ENCODE assay signal across 13 mouse cellular contexts in genomic region chr5:151135965-151136364, GRCm38 (mm10).
DNase-seq lines count a peak whose midpoint lies in the region; ATAC-seq and TF ChIP-seq lines count a peak whose summit lies in the region.
"Had no signal": no experiment of that assay in that cellular context is flagged by ENCODE, and none has a peak within 500 bp of the region (broad histone marks: within the 10 kb centered on the region; RNA-seq: fewer than 3 reads in every experiment).

No protein-coding gene starts in this region.

- H3K4me1 ChIP-seq in intestine, embryonic 15.5 days (replicated peaks): peaks cover 6% of the 10 kb centered on the region
- 0 out of 2 replicates have a peak, but pooled peaks cover 9% of the 10 kb centered on the region for H3K4me1 ChIP-seq in liver, postnatal 0 days (ENCODE audit: insufficient read depth)
- H3K4me1 ChIP-seq: megakaryocyte, embryonic 14.5 days had no signal

- no peak overlapping the region for H3K9ac ChIP-seq in intestine, embryonic 15.5 days
- H3K9ac ChIP-seq in liver, postnatal 0 days (replicated peaks): no peak overlapping the region

- H3K4me2 ChIP-seq in intestine, embryonic 15.5 days (replicated peaks): no peak overlapping the region
- H3K4me2 ChIP-seq in liver, postnatal 0 days (ENCODE audit: low read depth, low read length): no peak overlapping the region

- H3K36me3 ChIP-seq in intestine, embryonic 15.5 days: no peaks in the 10 kb centered on the region
- no peaks in the 10 kb centered on the region for H3K36me3 ChIP-seq in liver, postnatal 0 days (replicated peaks; ENCODE audit: insufficient read depth, low read length)

- no peaks in the 10 kb centered on the region for H3K9me3 ChIP-seq in intestine, embryonic 15.5 days
- H3K9me3 ChIP-seq in liver, postnatal 0 days (ENCODE audit: low read length): no peaks in the 10 kb centered on the region

- ATAC-seq in intestine, embryonic 15.5 days: peak; percentile 56
- no peak for ATAC-seq in liver, postnatal 0 days

- H3K27me3 ChIP-seq in intestine, embryonic 15.5 days (replicated peaks): no peaks in the 10 kb centered on the region
- no peaks in the 10 kb centered on the region for H3K27me3 ChIP-seq in liver, postnatal 0 days (ENCODE audit: insufficient read depth, low read length)
- H3K27me3 ChIP-seq: megakaryocyte, embryonic 14.5 days had no signal

- no peak overlapping the region for H3K4me3 ChIP-seq in intestine, embryonic 15.5 days (replicated peaks)
- H3K4me3 ChIP-seq in liver, postnatal 0 days (ENCODE audit: low read depth, low read length): no peak overlapping the region
- H3K4me3 ChIP-seq: megakaryocyte, embryonic 14.5 days had no signal

- TF ChIP-seq EP300 in liver, postnatal 0 days (IDR thresholded peaks at IDR 0.05; ENCODE audit: low read depth): 0 out of 2 replicates have a peak, but pooled peaks have one; percentile 30

- peak overlapping the region; percentile 25 for H3K27ac ChIP-seq in intestine, embryonic 15.5 days
- H3K27ac ChIP-seq in liver, postnatal 0 days (ENCODE audit: low read depth): 0 out of 2 replicates have a peak overlapping the region, but pooled peaks have one; percentile 29

- DNase-seq in embryo, embryonic 10 days (ENCODE audit: low spot score): peak; percentile 23
- no peak for DNase-seq in embryo, embryonic 9.5 days (ENCODE audit: extremely low spot score)
- peak; percentile 21 to 45 for DNase-seq in kidney, postnatal 4 days
- no peak for DNase-seq in kidney, adult 11 months
- no peak for DNase-seq in liver, postnatal 0 days
- DNase-seq in urinary bladder, postnatal 10 days (ENCODE audit: low spot score): no peak
- DNase-seq in natural killer cell, adult 2 months (ENCODE audit: low spot score in 2 of 2): no peak
- DNase-seq: cerebellum, adult 18-20 months; gastrocnemius, postnatal 14 days; kidney, postnatal 10 days; thymus, adult 2 months had no signal

- 42% methylated on average over 6 of the region's 6 CpGs for WGBS in intestine, embryonic 15.5 days
- WGBS in liver, postnatal 0 days (ENCODE audit: insufficient replicate concordance): 52% methylated on average over 6 of the region's 6 CpGs

- no peak for TF ChIP-seq CTCF in liver, postnatal 0 days (IDR thresholded peaks at IDR 0.05; ENCODE audit: low read depth)

Comparison
In these comparisons a context has a peak if more than half of its experiments do, and no peak if none do; other contexts are left out.
1. DNase-seq: peak in embryo, embryonic 10 days (single experiment) and kidney, postnatal 4 days (2 of 2); none in embryo, embryonic 9.5 days (single experiment), kidney, adult 11 months (single experiment), liver, postnatal 0 days (single experiment), urinary bladder, postnatal 10 days (single experiment) and natural killer cell, adult 2 months (0 of 2).